ENCODE assay signal across 28 mouse cellular contexts in genomic region chr9:31960488-31960887, GRCm38 (mm10). TPM values are rescaled to one million over a fixed set of nuclear protein-coding genes. Genes with fewer than 3 reads are reported as not detected.
DNase-seq lines count a peak whose midpoint lies in the region; ATAC-seq and TF ChIP-seq lines count a peak whose summit lies in the region.
"Had no signal": no experiment of that assay in that cellular context is flagged by ENCODE, and none has a peak within 500 bp of the region (broad histone marks: within the 10 kb centered on the region; RNA-seq: fewer than 3 reads in every experiment).

No protein-coding gene starts in this region.

- H3K27me3 ChIP-seq in E14TG2a.4 (ENCODE audit: insufficient read depth, low read length) (no peaks in the 10 kb centered on the region), ES-Bruce4 (ENCODE audit: control insufficient read depth, insufficient read depth, low read length, poor library complexity, severe bottlenecking) (no peaks in the 10 kb centered on the region)
- H3K27me3 ChIP-seq: embryonic facial prominence, embryonic 13.5 days; embryonic facial prominence, embryonic 15.5 days; forebrain, embryonic 12.5 days; Patski had no signal

- TF ChIP-seq POLR2A in ES-Bruce4 (IDR thresholded peaks at IDR 0.05; ENCODE audit: insufficient read depth, low read length) = no peak

- no peak overlapping the region for H3K9ac ChIP-seq in ES-Bruce4 (ENCODE audit: low read depth, poor library complexity, severe bottlenecking)
- H3K9ac ChIP-seq: embryonic facial prominence, embryonic 13.5 days; embryonic facial prominence, embryonic 15.5 days; forebrain, embryonic 12.5 days had no signal

- ATAC-seq in granulocyte monocyte progenitor cell, adult 5-6 weeks (replicated peaks; ENCODE audit: poor library complexity, severe bottlenecking) = no peak
- ATAC-seq: activated CD4-positive, CD25-positive, alpha-beta regulatory T cell, adult 4 months; forebrain, embryonic 14.5 days; forebrain, embryonic 16.5 days; Patski had no signal

- H3K36me3 ChIP-seq in E14TG2a.4 (ENCODE audit: insufficient read depth, low read length) = no peaks in the 10 kb centered on the region
- no peaks in the 10 kb centered on the region for H3K36me3 ChIP-seq in ES-Bruce4 (ENCODE audit: control insufficient read depth, insufficient read depth, low read length, poor library complexity, severe bottlenecking)
- H3K36me3 ChIP-seq: embryonic facial prominence, embryonic 13.5 days; embryonic facial prominence, embryonic 15.5 days; forebrain, embryonic 10.5 days; forebrain, embryonic 12.5 days; G1E had no signal

- H3K4me3 ChIP-seq in E14TG2a.4 (replicated peaks; ENCODE audit: low read length) = peak overlapping the region; percentile 14; the same call in 1 of the 2 replicates
- no peak overlapping the region for H3K4me3 ChIP-seq in ES-Bruce4 (ENCODE audit: low read depth, low read length)
- H3K4me3 ChIP-seq: embryonic facial prominence, embryonic 13.5 days; embryonic facial prominence, embryonic 15.5 days; erythroblast, embryonic 14.5 days; forebrain, embryonic 10.5 days; forebrain, embryonic 12.5 days had no signal

- H3K4me1 ChIP-seq in E14TG2a.4 (replicated peaks; ENCODE audit: low read depth, low read length) = peaks cover 31% of the 10 kb centered on the region
- no peaks in the 10 kb centered on the region for H3K4me1 ChIP-seq in ES-Bruce4 (ENCODE audit: control insufficient read depth, insufficient read depth, low read length)
- H3K4me1 ChIP-seq: embryonic facial prominence, embryonic 13.5 days; embryonic facial prominence, embryonic 15.5 days; forebrain, embryonic 10.5 days; forebrain, embryonic 12.5 days had no signal

- peak; percentile 80 for DNase-seq in R1 (ENCODE audit: low read depth, low spot score)
- no peak for DNase-seq in thymus, postnatal 36 days
- no peak for DNase-seq in adrenal gland, adult (ENCODE audit: inconsistent age in 2 of 2, low spot score in 1 of 2)
- DNase-seq: adrenal gland, adult 2 months; adrenal gland, postnatal 10 days; adrenal gland, postnatal 25 days; cerebellum, adult 11 months; cerebellum, adult 18-20 months; cerebellum, adult 8-10 months; cerebellum, adult 9-11 months; cerebellum, postnatal 14 days; cerebellum, postnatal 36 days; embryo, embryonic 11 days had no signal

- peak; percentile 97 for TF ChIP-seq EP300 in ES-Bruce4 (IDR thresholded peaks at IDR 0.05; ENCODE audit: insufficient read depth, low read depth, low read length)

- TF ChIP-seq CTCF in E14TG2a.4 (conservative IDR thresholded peaks at IDR 0.05; ENCODE audit: low read length) (no peak), ES-Bruce4 (IDR thresholded peaks at IDR 0.05; ENCODE audit: low read depth, low read length) (no peak)

- peaks cover 22% of the 10 kb centered on the region for H3K9me3 ChIP-seq in E14TG2a.4 (ENCODE audit: low read length)
- no peaks in the 10 kb centered on the region; the same call in 1 of the 2 replicates for H3K9me3 ChIP-seq in ES-Bruce4 (replicated peaks; ENCODE audit: control insufficient read depth, insufficient read depth, low read length, poor library complexity, severe bottlenecking)
- H3K9me3 ChIP-seq: embryonic facial prominence, embryonic 13.5 days; embryonic facial prominence, embryonic 15.5 days; forebrain, embryonic 12.5 days had no signal

- H3K27ac ChIP-seq in ES-Bruce4 (ENCODE audit: insufficient read depth, low read length) = peak overlapping the region; percentile 94
- H3K27ac ChIP-seq: embryonic facial prominence, embryonic 13.5 days; embryonic facial prominence, embryonic 15.5 days; forebrain, embryonic 10.5 days; forebrain, embryonic 12.5 days had no signal

RNA-seq across cellular contexts. Expression of gene Barx2, which starts 47.2 kb away (rescaled TPM):
- 0.46 TPM in 1 of 2 replicates, not detected in the other for polyA plus RNA-seq in ES-Bruce4 (2011; ENCODE audit: insufficient read depth, insufficient read length, low read depth, missing spikeins)
- not detected in 2 replicates for total RNA-seq in granulocyte monocyte progenitor cell, adult 5-6 weeks (2014; fragmentation: Nextera tagmentation)
- total RNA-seq in granulocyte monocyte progenitor cell, adult 5-6 weeks (2017) = not detected in 2 replicates
- total RNA-seq: adrenal gland, adult 2 months; adrenal gland, postnatal 25 days; common myeloid progenitor, adult 5-6 weeks had no signal
- polyA plus RNA-seq: C2C12; erythroblast, embryonic 14.5 days; forebrain, embryonic 10.5 days; forebrain, embryonic 12.5 days; forebrain, embryonic 16.5 days; G1E had no signal
